Mouse (Mus musculus) lung, adult 2 months (tissue): ENCODE data around the gene Rsl1d1. TPM values are rescaled to one million over a fixed set of nuclear protein-coding genes. Genes with fewer than 3 reads are reported as not detected.

Experiments
- DNase-seq: peaks from one replicate; pipeline ENCODE4 v3.0.0; 2022
- H3K4me1 ChIP-seq: fragments of 200-500 bp; 2 replicates; pipeline ENCODE4 v1.6.1; 2011; ENCODE audit warnings: low read length; ENCODE audit not compliant: control insufficient read depth, insufficient read depth
- H3K4me3 ChIP-seq: fragments of 200-500 bp; replicated peaks from 2 replicates; pipeline ENCODE3; 2011; ENCODE audit warnings: low read depth, mild to moderate bottlenecking, control low read depth, low read length; ENCODE audit errors: extremely low read depth
- CTCF ChIP-seq: fragments of 200-500 bp; IDR thresholded peaks from 2 replicates; pipeline ENCODE4 v1.5.1; 2011; ENCODE audit warnings: mild to moderate bottlenecking, low read length, control low read depth; ENCODE audit not compliant: insufficient read depth
- POLR2A ChIP-seq: fragments of 200-500 bp; IDR thresholded peaks from 2 replicates; pipeline ENCODE4 v1.6.1; 2011; ENCODE audit warnings: low read depth, mild to moderate bottlenecking, control low read depth, low read length, borderline replicate concordance; ENCODE audit errors: extremely low read depth
- WGBS: fragments of 180-500 bp; shearing (Covaris S2); methylation state at CpG from one replicate; pipeline ENCODE4 v1.1.7; 2018; 5-methylcytosine and 5-hydroxymethylcytosine counted together
- polyA plus RNA-seq: library from polyadenylated mRNA; depleted of rRNA; stranded (reverse); fragments of >200 nt; gene quantifications from 2 replicates; pipeline ENCODE4 v1.2.3, GENCODE M21; 2012

Gene Rsl1d1
- polyA plus RNA-seq, 1 experiment: 6.0 TPM

DNA sequence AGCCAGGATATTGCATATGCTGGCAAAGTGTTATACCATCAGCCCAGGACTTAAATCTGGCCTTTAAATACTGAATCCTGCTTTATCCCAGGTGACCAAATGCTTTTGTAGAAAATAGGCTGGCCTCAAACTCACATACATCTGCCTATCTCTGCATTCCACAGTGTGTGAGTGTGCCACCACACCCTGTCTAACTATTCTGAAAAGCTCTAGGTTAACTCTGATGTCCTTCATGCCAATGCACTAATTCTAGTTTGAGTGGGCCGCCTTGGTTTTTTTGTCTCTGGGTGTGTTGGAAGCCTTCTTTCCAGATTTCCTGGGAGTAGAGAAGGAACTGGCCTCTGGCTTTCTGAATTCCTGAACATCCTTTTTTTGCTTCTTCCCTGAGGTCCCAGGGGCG is 9.9 kb downstream of the Rsl1d1 start:
- no peak for TF ChIP-seq CTCF
- TF ChIP-seq POLR2A: no peak
- Histone ChIP-seq H3K4me1 (no peaks in the 10 kb centered on the region), H3K4me3 (no peak overlapping the region)
- DNase-seq: no peak
- 90% methylated on average over 2 of the region's 2 CpGs for WGBS

DNA sequence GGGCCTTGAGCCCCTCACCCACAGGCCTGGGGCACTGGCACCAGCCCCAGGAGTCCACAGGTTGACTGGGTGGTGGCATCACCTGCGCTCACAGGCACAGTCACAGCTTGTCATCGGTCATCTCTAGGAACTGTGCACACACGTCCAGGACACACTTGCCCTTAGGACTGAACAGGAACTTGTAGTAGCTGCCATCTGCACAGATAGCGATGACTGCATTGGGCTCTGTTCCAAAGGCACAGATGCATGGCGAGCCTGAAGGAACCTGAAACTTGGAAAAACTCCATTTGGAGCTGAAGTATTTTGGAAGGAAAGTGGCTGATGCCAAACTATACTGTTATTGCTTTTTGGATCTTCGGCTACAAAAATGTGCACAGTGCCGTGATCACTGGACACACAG is 13.0 kb downstream of the Rsl1d1 start:
- H3K4me1 ChIP-seq: no peaks in the 10 kb centered on the region
- H3K4me3 ChIP-seq: no peak overlapping the region
- WGBS: 79% methylated on average over 7 of the region's 7 CpGs
- TF ChIP-seq POLR2A (no peak), CTCF (no peak)
- DNase-seq: no peak

DNA sequence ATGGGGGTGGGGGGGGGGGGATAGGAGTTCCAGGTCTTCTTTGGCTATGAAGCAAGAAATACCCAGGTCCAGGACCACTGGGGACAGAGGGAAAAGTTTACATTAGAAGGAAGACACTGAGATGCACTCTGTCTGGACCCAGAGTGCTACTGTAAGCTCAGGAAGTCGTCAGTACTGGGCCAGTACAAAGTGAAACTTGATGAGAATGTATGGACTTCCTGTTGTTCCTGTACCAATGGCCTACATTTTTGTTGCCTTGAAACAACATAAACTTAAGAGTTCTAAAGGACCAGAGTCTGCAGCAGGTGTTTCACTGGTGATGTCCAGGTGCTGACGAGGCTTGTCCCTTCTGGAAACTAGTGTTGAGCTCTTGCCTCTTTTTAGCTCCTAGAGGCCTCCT is 25.7 kb downstream of the Rsl1d1 start:
- TF ChIP-seq POLR2A: no peak
- TF ChIP-seq CTCF: no peak
- no peak overlapping the region for H3K4me3 ChIP-seq
- peaks cover 13% of the 10 kb centered on the region for H3K4me1 ChIP-seq
- DNase-seq: no peak
- WGBS: 65% methylated on average over 2 of the region's 2 CpGs

DNA sequence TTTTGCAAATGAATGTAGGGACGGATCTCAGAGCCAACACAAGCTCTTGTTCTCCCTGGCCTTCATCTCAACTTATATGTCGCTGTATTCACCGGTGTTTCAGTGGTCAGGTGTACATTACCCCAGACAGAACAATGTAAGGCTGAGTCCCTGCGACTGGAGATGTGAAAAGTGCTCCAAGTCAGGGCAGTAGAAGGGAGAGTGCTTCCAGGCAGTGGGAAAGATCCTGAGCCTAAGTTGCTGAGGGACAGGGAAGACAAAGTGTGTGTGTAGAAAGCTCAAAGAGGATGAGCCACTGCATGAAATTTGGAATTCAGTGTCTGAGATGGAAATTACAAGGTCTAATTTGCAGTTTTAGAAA is 26.3 kb downstream of the Rsl1d1 start:
- TF ChIP-seq POLR2A (no peak), CTCF (no peak)
- DNase-seq: no peak
- 3% methylated on average over 4 of the region's 4 CpGs for WGBS
- Histone ChIP-seq H3K4me1 (peaks cover 17% of the 10 kb centered on the region), H3K4me3 (peak overlapping the region; percentile 78)

DNA sequence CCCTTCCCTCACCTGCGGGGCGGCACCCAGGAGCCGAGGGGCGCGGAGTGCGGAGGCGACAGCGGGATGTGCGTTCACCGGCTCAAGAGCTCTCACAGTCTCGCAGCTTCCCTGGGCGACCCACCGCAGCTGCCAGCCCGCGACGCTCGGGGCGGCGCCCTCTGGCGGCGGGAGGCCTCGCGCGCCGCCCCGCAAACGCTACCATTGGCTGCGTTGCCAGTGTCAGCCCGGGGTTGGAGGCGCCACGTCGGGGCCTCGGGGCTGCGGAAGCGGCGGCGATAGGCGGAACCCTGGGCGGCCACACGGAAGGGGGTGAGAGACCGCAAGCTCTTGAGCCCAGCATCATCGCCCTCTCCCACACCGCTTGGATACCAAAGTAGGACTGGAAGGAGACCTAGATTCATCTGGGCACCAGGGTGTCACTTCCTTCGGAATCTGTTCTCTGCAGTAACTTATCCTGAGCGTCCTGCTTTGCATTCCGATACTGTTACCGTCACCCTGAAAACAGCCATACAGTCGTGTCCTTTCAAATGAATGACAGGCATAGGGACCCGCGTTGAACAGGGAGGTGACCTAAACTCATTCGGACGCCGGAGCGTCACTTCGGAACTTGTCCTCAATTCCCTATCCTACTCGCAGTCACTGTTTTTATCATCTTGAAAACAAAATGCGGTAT is 26.8 kb downstream of the Rsl1d1 start, which contains the start of gene Zc3h7a:
Gene Zc3h7a (minus strand): TSS at position 186 of the 676 bp plus-strand sequence.
- peak within 1 kb of the TSS; percentile 83 for H3K4me3 ChIP-seq
- DNase-seq: peak; percentile 88
- TF ChIP-seq POLR2A (peak; percentile 74; the same call in 1 of the 2 replicates), CTCF (no peak)
- H3K4me1 ChIP-seq: peaks cover 19% of the 10 kb centered on the region
- under 1% methylated on average over 56 of the region's 57 CpGs for WGBS

DNA sequence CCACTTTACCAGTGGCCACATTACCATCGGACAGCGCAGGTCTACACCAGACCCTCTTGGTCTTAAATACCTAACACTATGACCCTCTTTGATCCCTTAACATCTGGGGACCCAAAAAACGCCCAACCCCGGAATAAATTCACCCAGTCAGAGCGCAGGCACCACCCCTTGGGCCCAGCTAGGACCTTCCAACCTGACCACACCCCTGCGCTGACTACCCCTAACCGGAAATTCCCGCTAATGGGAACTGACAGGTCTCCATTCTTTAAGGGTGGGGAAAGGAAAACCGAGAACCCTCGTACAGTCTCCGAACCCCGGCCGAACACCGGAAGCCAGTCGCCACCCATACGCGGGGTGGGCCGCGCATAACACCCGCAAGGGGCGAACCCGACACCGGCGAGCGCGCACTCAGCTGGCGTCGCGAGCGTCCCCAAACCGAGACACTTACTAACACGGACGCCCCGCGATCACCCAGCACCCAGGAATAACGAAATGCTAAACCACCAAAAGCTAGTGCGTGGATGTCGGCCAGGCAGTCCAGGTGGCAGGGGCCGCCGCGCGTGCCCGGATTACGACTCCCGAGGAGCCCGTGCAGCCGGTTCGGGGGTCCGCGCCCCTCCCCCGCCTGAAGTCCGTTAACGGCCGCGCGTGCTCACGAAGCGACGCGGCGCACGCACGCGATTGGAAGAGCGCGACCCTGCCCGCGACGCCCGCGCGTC is 27.5 kb downstream of the Rsl1d1 start:
- WGBS: under 1% methylated on average over 72 of the region's 72 CpGs
- TF ChIP-seq POLR2A (0 out of 2 replicates have a peak, but pooled peaks have one; percentile 16), CTCF (no peak)
- H3K4me1 ChIP-seq: peaks cover 25% of the 10 kb centered on the region
- H3K4me3 ChIP-seq: peak overlapping the region; percentile 83
- DNase-seq: peak; percentile 71

DNA sequence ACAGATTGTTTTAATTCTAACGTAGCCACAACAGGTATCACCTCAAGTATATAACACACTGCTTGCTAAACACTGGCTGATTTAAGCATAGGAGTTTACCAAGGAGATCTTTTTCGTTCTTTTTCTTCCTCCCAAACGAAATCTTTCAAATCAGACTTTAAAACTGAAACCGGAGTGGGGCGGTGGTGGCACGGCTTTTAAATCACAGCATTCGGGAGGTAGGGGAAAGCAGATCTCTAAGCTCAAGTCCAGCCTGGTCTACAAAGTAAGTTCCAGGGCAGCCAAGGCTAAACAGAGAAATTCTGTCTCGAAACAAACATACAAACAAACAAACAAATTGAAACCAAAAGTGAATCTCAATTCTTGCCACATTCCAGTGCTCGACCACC is 28.0 kb downstream of the Rsl1d1 start:
- Histone ChIP-seq H3K4me1 (peaks cover 25% of the 10 kb centered on the region), H3K4me3 (peak overlapping the region; percentile 83)
- TF ChIP-seq CTCF (no peak), POLR2A (no peak)
- WGBS: under 1% methylated on average over 9 of the region's 9 CpGs
- DNase-seq: no peak

DNA sequence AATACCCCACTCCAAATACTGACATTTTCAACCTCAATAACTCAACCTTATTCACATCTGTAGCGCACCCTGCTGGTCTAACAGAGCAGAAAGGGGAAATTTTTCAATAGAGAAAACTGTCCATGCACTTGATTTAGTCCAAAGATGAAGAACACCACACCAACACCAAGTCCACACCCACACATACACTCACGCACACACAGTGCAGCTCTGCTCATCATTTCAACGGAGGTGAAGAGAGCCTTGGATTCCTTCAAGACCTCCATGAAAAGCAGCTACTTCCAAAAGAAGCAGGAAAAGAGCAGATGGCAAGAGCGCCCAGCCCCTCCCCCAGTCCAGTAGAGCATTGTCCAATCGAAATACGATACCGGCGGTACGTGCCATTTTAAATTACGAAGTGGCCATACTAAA is 28.5 kb downstream of the Rsl1d1 start:
- 6% methylated on average over 10 of the region's 10 CpGs for WGBS
- TF ChIP-seq POLR2A: no peak
- TF ChIP-seq CTCF: no peak
- Histone ChIP-seq H3K4me3 (peak overlapping the region; percentile 83), H3K4me1 (peaks cover 25% of the 10 kb centered on the region)
- peak; percentile 50 for DNase-seq

DNA sequence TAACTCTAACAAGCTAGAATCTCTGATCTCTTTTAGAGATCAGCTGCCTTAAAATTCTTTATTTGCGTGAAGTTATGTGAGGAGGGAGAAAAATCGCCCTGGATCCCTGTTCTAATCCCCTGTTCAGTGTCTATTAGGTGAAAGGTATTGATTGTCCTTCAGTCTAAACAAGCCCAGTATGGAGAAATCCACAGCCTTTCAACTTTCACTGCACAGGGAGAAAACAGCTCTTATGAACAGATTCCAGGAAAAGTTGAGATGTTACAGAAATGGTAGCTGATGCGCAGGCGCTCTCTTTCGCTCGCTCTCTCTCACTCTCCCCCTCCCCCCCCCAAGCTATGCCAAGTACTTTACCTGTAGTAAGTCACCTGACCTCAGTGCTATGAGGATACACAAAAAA is 31.5 kb downstream of the Rsl1d1 start:
- Histone ChIP-seq H3K4me1 (peaks cover 21% of the 10 kb centered on the region), H3K4me3 (no peak overlapping the region)
- TF ChIP-seq CTCF: no peak
- TF ChIP-seq POLR2A: no peak
- WGBS: 81% methylated on average over 6 of the region's 6 CpGs
- no peak for DNase-seq

DNA sequence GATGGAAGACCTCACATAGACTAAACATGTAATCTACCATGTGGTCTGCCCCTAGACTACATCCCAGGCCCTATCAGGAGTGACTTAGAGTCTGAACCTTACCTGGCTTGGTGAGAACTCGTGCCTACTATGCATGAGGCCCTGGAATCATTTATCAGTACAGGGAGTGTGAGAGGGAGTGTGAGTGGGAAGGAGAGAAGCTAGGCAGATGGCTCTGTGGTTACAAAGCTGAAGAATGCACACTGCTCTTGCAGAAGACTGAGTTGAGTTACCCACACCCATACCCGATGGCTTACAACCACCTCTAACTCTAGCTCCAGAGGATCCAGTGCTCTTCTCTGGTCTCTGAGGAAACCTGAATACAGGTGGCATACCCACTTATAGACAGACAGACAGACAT is 36.7 kb downstream of the Rsl1d1 start:
- no peak for DNase-seq
- 78% methylated on average over 2 of the region's 2 CpGs for WGBS
- peaks cover 8% of the 10 kb centered on the region for H3K4me1 ChIP-seq
- H3K4me3 ChIP-seq: no peak overlapping the region
- TF ChIP-seq POLR2A: no peak
- no peak for TF ChIP-seq CTCF
